Mouse (Mus musculus) erythroblast, embryonic 14.5 days (primary cell): ENCODE data around the gene Il9r.

Experiments used
- GATA1 ChIP-seq: IDR thresholded peaks from 2 replicates; pipeline ENCODE4 v1.6.1; 2012; ENCODE audit warnings: low read length, inconsistent platforms, mixed read lengths
- TAL1 ChIP-seq: IDR thresholded peaks from 3 replicates; pipeline ENCODE4 v1.6.1; 2012; ENCODE audit warnings: low read length, inconsistent platforms, mixed read lengths

- TF ChIP-seq GATA1 (no peak), TAL1 (no peak)
Observed at GRCm38 (mm10) chr11:32199230-32199629, 849 bp downstream of the Il9r start.
